Mouse (Mus musculus) midbrain, postnatal 0 days (tissue): ENCODE data around the gene Mchr1. TPM values are rescaled to one million over a fixed set of nuclear protein-coding genes. Genes with fewer than 3 reads are reported as not detected.
A peak's percentile ranks its signal among the peaks of the same experiment; 100 is the strongest.

ENCODE experiments used
- ATAC-seq: fragments of 200-750 bp; cut with Nextera tagmentation; 2 replicates; pipeline ENCODE4 v1.8.0; 2017; ENCODE audit warnings: moderate number of reproducible peaks, mild to moderate bottlenecking, moderate TSS enrichment, moderate library complexity; ENCODE audit not compliant: low FRiP score
- DNase-seq: peaks from one replicate; pipeline ENCODE4 v3.0.0-alpha.2; 2015; ENCODE audit warnings: low spot score
- H3K27ac ChIP-seq: fragments of 300-500 bp; sonication (generic); 2 replicates; pipeline ENCODE4 v1.5.1; 2014; ENCODE audit warnings: low read depth, mild to moderate bottlenecking, low read length, mixed read lengths
- H3K27me3 ChIP-seq: fragments of 300-500 bp; sonication (generic); 2 replicates; pipeline ENCODE4 v1.6.1; 2014; ENCODE audit warnings: low read length, control low read depth, mixed read lengths; ENCODE audit not compliant: insufficient read depth
- H3K36me3 ChIP-seq: fragments of 300-500 bp; sonication (generic); 2 replicates; pipeline ENCODE4 v1.6.1; 2014; ENCODE audit warnings: low read length, control low read depth, mixed read lengths; ENCODE audit not compliant: insufficient read depth
- H3K4me1 ChIP-seq: fragments of 300-500 bp; sonication (generic); 2 replicates; pipeline ENCODE4 v1.6.1; 2014; ENCODE audit warnings: mild to moderate bottlenecking, control low read depth, antibody characterized with exemption, low read length, mixed read lengths; ENCODE audit not compliant: insufficient read depth
- H3K4me2 ChIP-seq: fragments of 300-500 bp; sonication (generic); 2 replicates; pipeline ENCODE4 v1.6.1; 2014; ENCODE audit warnings: low read depth, mild to moderate bottlenecking, low read length, mixed read lengths; ENCODE audit not compliant: poor library complexity, severe bottlenecking
- H3K4me3 ChIP-seq: fragments of 300-500 bp; sonication (generic); 2 replicates; pipeline ENCODE4 v1.5.1; 2014; ENCODE audit warnings: low read depth, mild to moderate bottlenecking, low read length, moderate library complexity
- H3K9ac ChIP-seq: fragments of 300-500 bp; sonication (generic); replicated peaks from 2 replicates; pipeline ENCODE4 v1.6.1; 2014; ENCODE audit warnings: mild to moderate bottlenecking, low read length, moderate library complexity, mixed read lengths; ENCODE audit not compliant: poor library complexity, severe bottlenecking
- H3K9me3 ChIP-seq: fragments of 300-500 bp; sonication (generic); 2 replicates; pipeline ENCODE4 v1.6.1; 2016; ENCODE audit warnings: low read length, control low read depth
- CTCF ChIP-seq: IDR thresholded peaks from 2 replicates; pipeline ENCODE4 v1.5.1; 2016; ENCODE audit warnings: antibody characterized with exemption, mild to moderate bottlenecking
- WGBS: fragments of 180-500 bp; shearing (Covaris S2); extraction: QIAGEN DNeasy Blood & Tissue Kit; methylation state at CpG from one replicate; pipeline ENCODE4 v1.1.7; 2014; 5-methylcytosine and 5-hydroxymethylcytosine counted together
- polyA plus RNA-seq: library from polyadenylated mRNA; unstranded; fragments of >200 nt; fragmentation: Nextera tagmentation; extraction: Ambion mirVana; gene quantifications from 2 replicates; pipeline ENCODE4 v1.2.1, GENCODE M21; 2015
- total RNA-seq: library from RNA; depleted of rRNA; stranded (reverse); fragments of >200 nt; gene quantifications from 2 replicates; pipeline ENCODE4 v1.2.3, GENCODE M21; 2014

Mchr1 gene
- total and polyA plus RNA-seq, 2 experiments from 2014 or later = 9.3 to 17.2 TPM

GRCm38 (mm10) chr15:81192316-81192715 lies 43.0 kb upstream of the Mchr1 start:
- Histone ChIP-seq H3K36me3 (no peaks in the 10 kb centered on the region), H3K4me3 (no peak overlapping the region), H3K9ac (no peak overlapping the region), H3K9me3 (no peaks in the 10 kb centered on the region), H3K27ac (no peak overlapping the region), H3K27me3 (no peaks in the 10 kb centered on the region), H3K4me2 (no peak overlapping the region), H3K4me1 (no peaks in the 10 kb centered on the region)
- 77% methylated on average over 5 of the region's 5 CpGs for WGBS
- no peak for TF ChIP-seq CTCF
- ATAC-seq (no peak), DNase-seq (no peak)

GRCm38 (mm10) chr15:81192858-81193257 lies 42.4 kb upstream of the Mchr1 start:
- Histone ChIP-seq H3K27ac (no peak overlapping the region), H3K4me2 (no peak overlapping the region), H3K36me3 (no peaks in the 10 kb centered on the region), H3K4me3 (no peak overlapping the region), H3K9me3 (no peaks in the 10 kb centered on the region), H3K9ac (no peak overlapping the region), H3K4me1 (no peaks in the 10 kb centered on the region), H3K27me3 (no peaks in the 10 kb centered on the region)
- DNase-seq (no peak), ATAC-seq (no peak)
- no peak for TF ChIP-seq CTCF
- WGBS = 94% methylated on average over 8 of the region's 8 CpGs

GRCm38 (mm10) chr15:81194791-81195190 lies 40.5 kb upstream of the Mchr1 start:
- Histone ChIP-seq H3K4me2 (no peak overlapping the region), H3K9me3 (no peaks in the 10 kb centered on the region), H3K27me3 (no peaks in the 10 kb centered on the region), H3K27ac (no peak overlapping the region), H3K9ac (no peak overlapping the region), H3K4me3 (no peak overlapping the region), H3K36me3 (no peaks in the 10 kb centered on the region), H3K4me1 (no peaks in the 10 kb centered on the region)
- 88% methylated on average over 6 of the region's 6 CpGs for WGBS
- TF ChIP-seq CTCF = no peak
- DNase-seq = no peak
- ATAC-seq = no peak

- Histone ChIP-seq H3K9ac (no peak overlapping the region), H3K4me3 (no peak overlapping the region), H3K36me3 (no peaks in the 10 kb centered on the region), H3K9me3 (no peaks in the 10 kb centered on the region), H3K27ac (no peak overlapping the region), H3K27me3 (no peaks in the 10 kb centered on the region), H3K4me1 (no peaks in the 10 kb centered on the region), H3K4me2 (no peak overlapping the region)
- ATAC-seq = no peak
- no peak for TF ChIP-seq CTCF
- DNase-seq = no peak
- WGBS = 59% methylated on average over 4 of the region's 4 CpGs
Observed at GRCm38 (mm10) chr15:81195447-81195846, 39.9 kb upstream of the Mchr1 start.

GRCm38 (mm10) chr15:81197197-81197596 lies 38.1 kb upstream of the Mchr1 start:
- 94% methylated on average over 10 of the region's 10 CpGs for WGBS
- H3K36me3 ChIP-seq = no peaks in the 10 kb centered on the region

GRCm38 (mm10) chr15:81198447-81198846 lies 36.9 kb upstream of the Mchr1 start:
- Histone ChIP-seq H3K4me2 (no peak overlapping the region), H3K9ac (no peak overlapping the region), H3K27ac (no peak overlapping the region), H3K4me3 (no peak overlapping the region), H3K9me3 (no peaks in the 10 kb centered on the region), H3K36me3 (no peaks in the 10 kb centered on the region), H3K4me1 (no peaks in the 10 kb centered on the region), H3K27me3 (no peaks in the 10 kb centered on the region)
- WGBS = 91% methylated on average over 5 of the region's 5 CpGs
- TF ChIP-seq CTCF = peak; percentile 38
- ATAC-seq = no peak
- DNase-seq = no peak

More at GRCm38 (mm10) chr15:81197197-81197596, 38.1 kb upstream of the Mchr1 start:
- Histone ChIP-seq H3K4me1 (no peaks in the 10 kb centered on the region), H3K27me3 (no peaks in the 10 kb centered on the region), H3K4me2 (no peak overlapping the region), H3K9ac (no peak overlapping the region), H3K27ac (no peak overlapping the region), H3K9me3 (no peaks in the 10 kb centered on the region), H3K4me3 (no peak overlapping the region)
- ATAC-seq (no peak), DNase-seq (no peak)
- no peak for TF ChIP-seq CTCF
